Mouse (Mus musculus) MEL-GATA-1-ER (cell line): Measurements from ENCODE around the gene Mau2.
"Not testable (repeated sequence)": the region's sequence is repeated elsewhere in the genome, so short reads cannot be mapped to it uniquely, and the experiment has no call there.

ENCODE experiments used
- DNase-seq: peaks from one replicate; pipeline ENCODE4 v3.0.0-alpha.2; 2012; ENCODE audit warnings: low read depth; ENCODE audit errors: extremely low read depth

Gene Mau2

GRCm38 (mm10) chr8:70026151-70026550, 16.4 kb downstream of the Mau2 start:
- DNase-seq = no peak

DNA sequence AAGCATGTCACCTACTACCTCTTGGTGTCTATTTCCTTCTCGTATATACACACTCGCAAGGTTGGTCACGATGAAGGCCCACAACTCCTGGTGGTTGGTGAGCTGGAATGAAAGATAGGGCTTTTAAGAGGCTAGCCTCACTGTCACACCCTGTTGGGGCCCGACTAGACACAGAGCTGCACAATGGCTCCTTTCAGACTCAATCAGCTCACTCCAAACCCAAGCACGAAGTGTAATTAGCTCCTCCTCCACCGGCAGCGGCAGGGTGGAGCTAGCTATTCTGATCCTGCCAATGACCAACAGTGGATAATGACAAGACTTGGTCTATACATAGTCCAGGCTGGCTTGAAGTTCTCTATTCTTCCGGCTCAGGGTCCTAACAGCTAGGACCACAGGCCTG, 18.9 kb downstream of the Mau2 start:
- DNase-seq = no peak

GRCm38 (mm10) chr8:70015017-70015416, 27.5 kb downstream of the Mau2 start:
- DNase-seq = no peak

GRCm38 (mm10) chr8:70012763-70013162, 29.8 kb downstream of the Mau2 start:
- DNase-seq = no peak

- no peak for DNase-seq
Observed at GRCm38 (mm10) chr8:70012350-70012749, 30.2 kb downstream of the Mau2 start.

DNA sequence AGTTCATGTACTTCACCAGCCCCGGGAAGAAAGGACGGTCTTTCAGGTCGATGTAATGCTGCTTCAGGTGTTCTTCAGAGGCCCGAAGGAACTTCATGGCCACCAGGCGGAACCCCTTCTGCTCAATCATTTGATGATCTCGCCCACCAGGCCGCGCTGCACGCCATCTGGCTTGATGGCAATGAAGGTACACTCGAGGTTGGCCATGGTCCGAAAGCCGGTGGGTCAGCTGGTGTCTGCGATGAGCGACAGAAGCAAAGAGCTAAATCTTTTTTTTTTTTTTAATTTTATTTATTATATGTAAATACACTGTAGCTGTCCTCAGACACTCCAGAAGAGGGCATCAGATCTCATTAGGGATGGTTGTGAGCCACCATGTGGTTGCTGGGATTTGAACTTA, 31.7 kb downstream of the Mau2 start:
- not testable (repeated sequence) for DNase-seq

- no peak for DNase-seq
Observed at GRCm38 (mm10) chr8:70005178-70005577, 37.4 kb downstream of the Mau2 start.

GRCm38 (mm10) chr8:70004345-70004744, 38.2 kb downstream of the Mau2 start:
- DNase-seq = no peak

DNA sequence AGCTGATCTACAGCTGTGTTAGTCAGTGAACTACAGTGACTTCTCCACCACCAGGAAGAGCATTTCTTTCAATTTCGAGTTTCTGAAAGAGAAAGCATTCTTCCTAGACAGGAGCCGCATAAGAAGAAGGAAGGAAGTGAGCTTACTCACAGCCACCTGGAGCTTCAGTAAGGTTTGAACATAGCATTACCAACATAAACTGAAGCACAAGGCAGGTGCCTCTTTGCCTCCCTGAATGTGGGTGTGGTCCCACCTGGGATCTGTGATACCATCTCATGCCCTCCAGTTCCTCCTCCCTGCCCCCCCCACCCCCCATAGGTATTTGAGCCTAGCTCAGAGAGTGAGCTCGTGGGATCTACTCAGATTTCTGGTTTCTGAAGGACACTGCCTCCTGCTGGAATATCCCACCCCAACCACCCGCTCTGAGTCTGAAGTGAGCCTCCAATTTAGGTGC, 39.3 kb downstream of the Mau2 start:
- no peak for DNase-seq

DNA sequence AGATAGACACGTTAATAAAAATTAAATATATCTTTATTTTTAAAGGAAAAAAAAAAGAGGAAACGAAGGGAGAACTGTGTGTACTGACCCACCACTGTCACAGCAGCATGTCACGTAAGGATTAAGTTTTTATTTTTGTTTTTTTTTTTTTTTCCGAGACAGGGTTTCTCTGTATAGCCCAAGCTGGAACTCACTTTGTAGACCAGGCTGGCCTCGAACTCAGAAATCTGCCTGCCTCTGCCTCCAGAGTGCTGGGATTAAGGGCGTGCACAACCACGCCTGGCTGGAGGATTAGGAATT, 40.7 kb downstream of the Mau2 start:
- DNase-seq = not testable (repeated sequence)

- peak; percentile 94 for DNase-seq
Observed at GRCm38 (mm10) chr8:70001176-70001891, 41.2 kb downstream of the Mau2 start.

- no peak for DNase-seq
Observed at GRCm38 (mm10) chr8:70000226-70000625, 42.3 kb downstream of the Mau2 start.

DNA sequence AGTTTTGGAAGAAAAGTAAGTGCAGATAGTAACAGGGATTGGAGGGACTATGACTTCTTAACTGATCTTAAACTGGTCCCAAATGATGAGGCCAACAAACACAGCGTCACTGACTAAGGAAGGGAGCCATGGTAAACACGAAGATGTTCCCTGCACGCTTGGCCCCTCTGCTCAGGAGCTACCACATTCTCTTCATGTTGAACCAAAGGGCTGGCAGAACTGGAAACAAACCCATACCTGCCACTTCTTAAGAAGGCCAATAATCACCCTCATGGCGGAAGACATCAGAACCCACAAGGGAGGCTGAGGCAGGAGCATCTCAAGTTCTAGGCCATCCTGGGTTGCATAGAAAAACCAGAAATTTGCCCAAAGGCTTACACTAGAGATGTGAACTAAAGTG, 43.3 kb downstream of the Mau2 start:
- no peak for DNase-seq

DNA sequence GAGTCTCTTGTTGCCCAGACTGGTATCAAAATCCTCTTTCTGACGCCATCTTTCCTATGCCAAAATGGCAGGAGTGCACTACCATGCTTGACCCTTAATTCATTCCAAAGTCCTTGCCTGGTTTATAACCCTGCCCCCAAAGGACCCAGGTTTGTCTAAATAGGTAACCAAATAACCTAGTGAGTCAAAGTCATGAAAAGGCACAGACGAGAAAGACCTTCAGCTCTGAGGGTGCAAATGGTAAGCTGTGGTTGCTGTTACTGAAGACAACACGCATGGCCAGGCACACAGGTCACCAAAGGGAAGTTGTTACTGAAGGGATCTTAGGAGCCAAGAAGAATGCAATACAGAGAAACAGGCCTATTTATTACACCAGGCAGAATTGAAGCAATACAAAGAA, 43.8 kb downstream of the Mau2 start:
- DNase-seq = no peak

GRCm38 (mm10) chr8:69996589-69997285, 45.8 kb downstream of the Mau2 start:
- DNase-seq = no peak

DNA sequence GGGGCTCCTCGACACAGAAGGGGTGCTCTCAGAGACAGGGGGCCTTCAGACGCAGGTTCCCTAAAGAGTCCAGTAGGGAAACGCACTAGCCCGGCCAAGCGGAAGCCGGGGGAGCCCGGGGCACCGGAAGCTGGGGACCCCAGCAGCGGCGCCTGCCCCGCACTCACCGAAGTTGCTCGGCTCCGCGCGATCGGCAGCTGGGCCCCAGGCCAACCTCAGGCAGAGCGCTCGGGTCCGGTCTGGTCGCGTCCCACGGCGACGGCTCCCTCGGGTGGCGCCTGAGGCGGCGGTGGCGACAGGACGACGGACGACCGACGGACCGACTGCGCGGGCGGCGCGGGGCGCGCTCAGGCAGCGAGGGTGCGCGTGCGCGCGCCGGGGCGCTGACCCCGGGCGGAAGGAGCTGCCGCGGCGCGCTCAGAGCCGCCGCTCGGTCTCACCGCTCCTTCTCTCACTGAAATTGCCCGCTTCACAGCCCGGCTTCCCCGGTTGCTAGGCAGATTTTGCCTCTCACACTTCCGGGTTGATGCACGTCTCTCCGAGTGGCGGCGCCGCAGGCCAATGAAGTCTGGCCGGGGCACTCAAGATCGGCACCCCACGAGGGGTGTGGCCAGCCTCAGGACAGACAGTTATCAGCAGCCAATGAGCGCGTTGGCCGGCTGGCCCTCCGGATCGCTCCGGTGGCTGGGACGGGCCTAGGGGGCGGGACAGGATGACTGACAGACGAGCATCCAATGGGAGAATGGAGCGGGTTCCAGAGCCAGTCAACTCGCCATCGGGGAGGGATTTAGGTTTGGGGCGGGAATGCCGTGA, 46.6 kb downstream of the Mau2 start, which contains the start of gene Gatad2a:
Gatad2a (minus strand) TSS at position 609 of the 813 bp plus-strand sequence.
- peak; percentile 99 for DNase-seq

GRCm38 (mm10) chr8:69995422-69995775, 47.1 kb downstream of the Mau2 start:
- DNase-seq = peak; percentile 51

DNA sequence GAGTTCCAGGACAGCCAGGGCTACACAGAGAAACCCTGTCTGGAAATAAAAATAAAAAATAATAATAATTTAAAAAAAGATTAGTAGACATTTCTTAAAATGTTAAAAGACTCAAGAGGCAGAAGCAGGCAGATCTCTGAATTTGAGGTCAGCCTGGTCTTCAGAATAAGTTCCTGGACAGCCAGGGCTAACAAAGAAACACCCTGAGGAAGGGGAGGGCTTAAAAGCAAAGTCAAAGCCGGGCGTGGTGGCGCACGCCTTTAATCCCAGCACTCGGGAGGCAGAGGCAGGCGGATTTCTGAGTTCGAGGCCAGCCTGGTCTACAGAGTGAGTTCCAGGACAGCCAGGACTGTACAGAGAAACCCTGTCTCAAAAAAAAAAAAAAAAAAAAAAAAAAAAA, 53.6 kb downstream of the Mau2 start:
- not testable (repeated sequence) for DNase-seq

- no peak for DNase-seq
Observed at GRCm38 (mm10) chr8:69987744-69988143, 54.8 kb downstream of the Mau2 start.

GRCm38 (mm10) chr8:69984876-69985553, 57.5 kb downstream of the Mau2 start:
- no peak for DNase-seq

GRCm38 (mm10) chr8:69978456-69978855, 64.1 kb downstream of the Mau2 start:
- peak; percentile 60 for DNase-seq

- DNase-seq = no peak
Observed at GRCm38 (mm10) chr8:69974806-69975205, 67.7 kb downstream of the Mau2 start.
